10 mouse cellular contexts compared by ENCODE assay signal in the genomic region with DNA sequence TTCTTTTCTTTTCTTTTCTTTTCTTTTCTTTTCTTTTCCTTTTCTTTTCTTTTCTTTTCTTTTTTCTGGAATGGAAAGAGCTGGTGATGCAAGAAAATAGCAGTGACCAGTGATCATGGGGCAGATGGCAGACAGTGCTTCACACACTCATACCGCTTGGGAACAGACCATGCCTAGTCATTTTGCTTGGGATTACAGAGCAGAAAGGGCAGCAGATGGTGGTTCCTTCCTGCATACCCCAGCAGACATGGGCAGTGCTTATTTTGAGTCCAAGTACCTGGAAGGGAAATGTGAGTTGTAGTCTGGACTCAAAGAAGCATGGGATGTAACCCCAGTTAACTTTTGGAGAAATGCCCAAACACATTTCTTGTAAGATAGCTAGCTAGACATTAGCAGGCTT.
"Had no signal": no experiment of that assay in that cellular context is flagged by ENCODE, and none has a peak within 500 bp of the region (broad histone marks: within the 10 kb centered on the region; RNA-seq: fewer than 3 reads in every experiment).

No protein-coding gene starts in this region.

- H3K27ac ChIP-seq: limb, embryonic 12.5 days; liver, embryonic 14.5 days; midbrain, embryonic 13.5 days; neural tube, embryonic 15.5 days had no signal

- H3K4me3 ChIP-seq: limb, embryonic 12.5 days; midbrain, embryonic 13.5 days; myocyte; neural tube, embryonic 15.5 days had no signal

- DNase-seq: kidney, postnatal 10 days; lung, adult 18-20 months; right cerebral cortex, adult 18-20 months; right cerebral cortex, postnatal 25 days; thymus, postnatal 36 days had no signal

- H3K27me3 ChIP-seq: limb, embryonic 12.5 days; midbrain, embryonic 13.5 days; neural tube, embryonic 15.5 days had no signal

- H3K9ac ChIP-seq: limb, embryonic 12.5 days; liver, embryonic 14.5 days; midbrain, embryonic 13.5 days; neural tube, embryonic 15.5 days had no signal

- H3K4me2 ChIP-seq: limb, embryonic 12.5 days; midbrain, embryonic 13.5 days; neural tube, embryonic 15.5 days had no signal

- H3K36me3 ChIP-seq: limb, embryonic 12.5 days; midbrain, embryonic 13.5 days; neural tube, embryonic 15.5 days had no signal

- ATAC-seq: midbrain, embryonic 13.5 days had no signal

- H3K4me1 ChIP-seq: limb, embryonic 12.5 days; midbrain, embryonic 13.5 days; neural tube, embryonic 15.5 days had no signal

- H3K9me3 ChIP-seq: limb, embryonic 12.5 days; midbrain, embryonic 13.5 days; neural tube, embryonic 15.5 days had no signal
